Mouse (Mus musculus): ENCODE measurements at regions not wholly inside any gene's neighbourhood (a gene's known extent, or its start where the extent isn't known, plus 50 kb on each side); places are given as distances from the start of the nearest gene placed in this dataset.

- TF ChIP-seq CTCF (IDR thresholded peaks at IDR 0.05): no peak
- DNase-seq (ENCODE audit: low spot score): peak; percentile 3
- H3K4me2 ChIP-seq (ENCODE audit: low read depth, low read length, poor library complexity, severe bottlenecking): no peak overlapping the region
These were observed 1389.9 kb downstream of the Defb40 start for GRCm38 (mm10) chr8:17588189-17588588.

DNA sequence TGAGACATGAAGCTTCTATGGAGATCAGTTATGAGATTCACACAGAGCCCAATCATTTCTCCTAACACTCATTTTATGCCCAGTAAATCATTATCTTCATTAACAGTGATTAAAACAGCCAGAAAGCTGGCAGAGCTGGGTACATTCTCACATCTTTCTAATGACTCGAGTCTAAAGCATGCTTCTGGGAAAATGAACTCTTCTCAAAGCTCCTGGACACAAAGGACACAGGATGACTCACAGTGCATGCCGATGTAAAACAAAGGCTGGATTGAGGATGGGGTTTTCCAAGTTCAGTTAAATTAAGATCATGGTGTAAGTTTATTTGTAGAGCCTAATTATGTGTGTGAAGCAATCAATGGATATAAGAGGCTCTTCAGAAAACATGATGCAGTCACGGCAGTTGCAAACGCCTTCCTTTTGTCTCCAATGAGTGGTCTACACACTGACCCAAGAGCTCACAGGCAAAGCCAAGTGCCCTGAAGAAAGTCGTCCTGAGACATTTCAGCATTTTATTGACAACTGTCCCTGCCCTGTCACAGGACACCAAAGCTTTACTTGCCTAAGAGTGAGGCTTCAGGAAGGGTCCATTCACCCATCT is 1390.7 kb downstream of the Defb40 start:
- Histone ChIP-seq H3K9ac (replicated peaks; ENCODE audit: low read length, poor library complexity, severe bottlenecking) (no peak overlapping the region), H3K4me3 (ENCODE audit: low read depth, low read length) (no peak overlapping the region), H3K27ac (ENCODE audit: low read depth, low read length) (no peak overlapping the region), H3K27me3 (ENCODE audit: insufficient read depth, low read length) (no peaks in the 10 kb centered on the region), H3K36me3 (ENCODE audit: insufficient read depth, low read length) (no peaks in the 10 kb centered on the region), H3K4me2 (ENCODE audit: low read depth, low read length, poor library complexity, severe bottlenecking) (no peak overlapping the region), H3K9me3 (ENCODE audit: low read length) (no peaks in the 10 kb centered on the region), H3K4me1 (ENCODE audit: insufficient read depth, low read length) (no peaks in the 10 kb centered on the region)
- 50% methylated on average over 5 of the region's 5 CpGs for WGBS
- ATAC-seq (ENCODE audit: low FRiP score) (no peak), DNase-seq (ENCODE audit: low spot score) (peak; percentile 21)
- no peak for TF ChIP-seq CTCF (IDR thresholded peaks at IDR 0.05)

More at GRCm38 (mm10) chr8:17588189-17588588, 1389.9 kb downstream of the Defb40 start:
- H3K27me3 ChIP-seq (ENCODE audit: insufficient read depth, low read length): no peaks in the 10 kb centered on the region
- no peaks in the 10 kb centered on the region for H3K36me3 ChIP-seq (ENCODE audit: insufficient read depth, low read length)
- H3K9ac ChIP-seq (replicated peaks; ENCODE audit: low read length, poor library complexity, severe bottlenecking): no peak overlapping the region
- no peak overlapping the region for H3K4me3 ChIP-seq (ENCODE audit: low read depth, low read length)
- H3K4me1 ChIP-seq (ENCODE audit: insufficient read depth, low read length): no peaks in the 10 kb centered on the region
- no peak overlapping the region for H3K27ac ChIP-seq (ENCODE audit: low read depth, low read length)
- no peak for ATAC-seq (ENCODE audit: low FRiP score)
- no peaks in the 10 kb centered on the region for H3K9me3 ChIP-seq (ENCODE audit: low read length)

All from midbrain, postnatal 0 days (tissue).